Mouse (Mus musculus): Measurements from ENCODE around the gene Afg1l.

Afg1l gene

GRCm38 (mm10) chr10:42269281-42270025 is 208.9 kb downstream of the Afg1l start:
- DNase-seq (ENCODE audit: low read depth, low spot score) = peak; percentile 86

GRCm38 (mm10) chr10:42267811-42268545 is 210.4 kb downstream of the Afg1l start:
- no peak for DNase-seq (ENCODE audit: low read depth, low spot score)

GRCm38 (mm10) chr10:42265021-42265689 is 213.2 kb downstream of the Afg1l start:
- DNase-seq (ENCODE audit: low read depth, low spot score) = no peak

GRCm38 (mm10) chr10:42264195-42264594 is 214.2 kb downstream of the Afg1l start:
- no peak for DNase-seq (ENCODE audit: low read depth, low spot score)

GRCm38 (mm10) chr10:42263701-42264100 is 214.7 kb downstream of the Afg1l start:
- no peak for DNase-seq (ENCODE audit: low read depth, low spot score)
